Mouse (Mus musculus) embryo, embryonic 10 days (tissue): ENCODE measurements at regions not wholly inside any gene's neighbourhood (a gene's known extent, or its start where the extent isn't known, plus 50 kb on each side); places are given as distances from the start of the nearest gene placed in this dataset.
A peak's percentile ranks its signal among the peaks of the same experiment; 100 is the strongest.
"Not testable (repeated sequence)": the region's sequence is repeated elsewhere in the genome, so short reads cannot be mapped to it uniquely, and the experiment has no call there.

Experiments used
- DNase-seq: peaks from one replicate; pipeline ENCODE4 v3.0.0-alpha.2; 2015; ENCODE audit warnings: low spot score

DNA sequence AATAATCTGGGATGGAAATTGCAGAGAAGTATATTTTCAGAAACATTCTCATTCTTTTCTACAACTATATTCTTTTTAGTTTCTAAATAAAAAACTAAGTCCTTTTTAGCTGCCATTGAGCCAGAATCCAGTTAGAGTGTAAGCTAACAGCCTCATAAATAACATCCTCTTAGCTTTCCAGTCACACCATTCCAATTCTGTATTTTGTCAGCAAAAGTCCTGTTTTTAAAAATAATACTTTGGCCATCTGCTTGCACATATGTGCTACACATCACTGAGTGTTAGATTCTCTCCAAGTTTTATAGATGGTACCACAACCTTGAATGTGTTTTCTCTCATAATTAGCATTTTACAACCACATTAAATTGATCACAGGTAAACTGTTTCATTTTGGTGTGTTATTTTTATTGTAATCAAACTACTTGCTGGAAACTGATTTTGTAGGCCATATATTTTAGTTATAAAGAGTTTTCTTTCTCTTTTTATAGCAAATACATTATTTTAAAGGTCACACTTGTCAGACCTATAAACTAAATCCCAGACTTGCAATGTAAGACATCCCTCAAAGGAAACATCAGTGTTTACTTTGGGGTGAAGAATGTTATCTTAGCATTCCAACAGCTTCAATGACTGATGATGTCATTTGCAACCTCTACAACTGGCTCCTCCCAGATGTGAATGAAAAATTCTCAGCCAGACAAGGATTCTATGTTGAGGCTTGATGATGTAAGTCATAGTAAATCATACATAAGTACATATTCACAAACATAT is 1878.9 kb upstream of the Flrt2 start:
- no peak for DNase-seq

- peak; percentile 9 for DNase-seq
These were observed 1841.0 kb upstream of the Flrt2 start for GRCm38 (mm10) chr12:93850944-93851520.

DNA sequence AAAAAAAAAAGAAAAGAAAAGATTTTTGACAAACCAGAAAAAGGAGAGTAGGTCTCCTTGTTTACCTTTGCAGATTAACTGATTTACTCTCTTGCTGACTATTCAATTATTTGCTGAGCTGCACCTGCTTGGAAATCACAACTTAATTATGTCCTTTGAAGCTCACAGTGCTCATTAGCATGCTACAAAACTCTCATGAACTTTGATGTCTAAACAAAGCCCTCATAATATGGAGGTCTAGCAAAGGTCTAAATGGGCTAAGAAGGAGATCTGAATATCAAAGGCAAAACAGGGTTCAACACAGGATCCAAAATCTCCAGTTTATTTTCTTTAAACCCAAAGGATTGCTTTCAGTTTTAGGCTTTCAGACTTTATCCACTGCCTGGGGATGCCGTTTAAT is 1840.4 kb upstream of the Flrt2 start:
- no peak for DNase-seq

DNA sequence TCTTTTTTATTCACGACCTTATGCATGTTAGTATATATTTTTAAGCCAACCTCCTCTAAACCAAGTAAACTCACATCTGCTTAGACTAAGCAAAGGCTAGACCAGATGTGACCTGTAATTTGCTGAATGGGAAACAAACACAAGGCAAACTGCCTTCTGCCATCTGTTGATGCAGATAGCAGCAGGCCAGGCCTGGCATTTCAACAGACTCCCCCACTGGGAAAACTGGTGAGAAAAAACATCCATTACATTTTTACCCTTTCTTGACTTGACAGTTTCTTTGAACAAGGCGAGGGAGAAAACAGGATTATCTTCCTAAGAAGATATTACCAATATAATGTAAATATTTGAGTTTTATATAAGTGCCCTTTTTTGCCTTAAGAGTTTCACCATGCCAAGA is 1806.1 kb upstream of the Flrt2 start:
- DNase-seq, result peak; percentile 7

GRCm38 (mm10) chr12:93890109-93890508 is 1801.9 kb upstream of the Flrt2 start:
- no peak for DNase-seq

- DNase-seq, result not testable (repeated sequence)
These were observed 1763.3 kb upstream of the Flrt2 start for GRCm38 (mm10) chr12:93928541-93929238.

GRCm38 (mm10) chr12:93929239-93929563 is 1762.8 kb upstream of the Flrt2 start:
- not testable (repeated sequence) for DNase-seq

DNA sequence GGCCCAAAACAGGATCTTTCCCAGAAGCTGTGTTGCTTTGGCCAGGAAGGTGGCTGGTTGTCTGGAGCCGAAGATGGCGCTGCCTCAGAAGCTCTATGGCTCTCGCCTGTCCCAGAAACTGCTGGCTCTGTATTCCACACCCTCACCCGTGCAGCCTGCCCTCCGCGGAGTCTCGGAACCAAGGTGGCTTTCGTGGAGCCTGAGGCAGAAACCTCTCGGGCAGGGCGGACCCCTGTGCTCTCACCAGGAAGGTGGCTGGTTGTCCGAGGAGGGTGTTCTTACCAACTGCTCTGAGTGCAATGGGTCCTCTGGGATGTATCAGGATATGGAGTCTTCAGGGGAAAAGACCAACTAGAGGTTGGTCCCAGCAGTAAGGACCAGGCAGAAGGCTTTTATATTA is 1761.8 kb upstream of the Flrt2 start:
- not testable (repeated sequence) for DNase-seq

DNA sequence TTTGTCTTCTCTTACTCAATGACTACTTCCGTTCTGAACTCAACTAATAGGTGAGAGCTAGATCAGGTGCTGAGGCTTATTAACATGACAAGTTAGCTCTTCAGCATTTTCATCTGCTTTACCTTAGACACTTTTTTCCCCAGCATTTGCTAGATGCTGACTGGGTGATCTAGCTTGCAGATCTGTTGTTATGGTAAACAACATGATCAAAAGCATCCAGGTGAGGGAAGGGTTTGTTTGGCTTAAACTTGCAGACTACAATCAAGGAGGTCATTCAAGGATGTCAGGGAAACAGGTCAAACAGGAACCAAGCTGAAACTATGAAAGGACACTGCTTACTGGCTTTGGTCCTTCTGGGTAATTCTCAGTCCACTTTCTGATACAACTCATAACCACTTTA is 1731.2 kb upstream of the Flrt2 start:
- DNase-seq, result no peak

DNA sequence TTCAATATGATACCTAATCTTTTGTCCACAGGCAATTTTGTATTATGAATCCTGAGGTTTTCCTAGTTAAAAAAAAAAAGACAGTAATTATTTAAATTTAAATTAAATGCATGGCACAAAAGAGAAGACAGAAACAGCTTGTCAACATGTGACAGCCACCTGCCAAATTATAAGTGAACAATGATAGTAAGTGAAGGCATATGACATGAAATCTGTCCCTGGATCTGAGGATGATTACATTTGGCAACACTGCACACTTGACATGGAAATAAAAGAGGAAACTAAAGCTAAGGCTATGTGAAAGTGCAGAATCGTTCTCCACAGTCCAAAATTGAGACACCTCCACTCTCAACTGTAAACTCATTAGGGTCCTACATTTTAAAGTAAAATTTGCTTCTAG is 1710.7 kb upstream of the Flrt2 start:
- DNase-seq, result no peak

DNA sequence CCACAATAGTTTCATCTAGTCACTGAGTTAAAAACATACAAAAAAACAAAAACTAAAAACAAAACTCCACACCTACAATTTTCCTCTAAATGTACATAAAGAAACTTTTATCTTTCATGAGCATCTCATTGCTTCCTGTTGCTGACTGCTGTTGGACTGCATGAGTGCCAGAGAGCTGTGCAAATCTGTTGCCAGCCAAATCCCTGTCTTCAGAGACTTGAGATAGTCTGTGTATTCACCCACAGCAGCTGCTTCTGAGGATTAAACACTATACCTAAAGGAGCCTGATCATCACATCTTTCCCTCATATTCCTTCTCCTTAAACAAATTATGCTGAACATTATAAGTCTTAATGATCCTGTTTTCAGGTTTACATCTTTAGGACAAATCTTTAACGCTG is 1700.5 kb upstream of the Flrt2 start:
- DNase-seq, result no peak

DNA sequence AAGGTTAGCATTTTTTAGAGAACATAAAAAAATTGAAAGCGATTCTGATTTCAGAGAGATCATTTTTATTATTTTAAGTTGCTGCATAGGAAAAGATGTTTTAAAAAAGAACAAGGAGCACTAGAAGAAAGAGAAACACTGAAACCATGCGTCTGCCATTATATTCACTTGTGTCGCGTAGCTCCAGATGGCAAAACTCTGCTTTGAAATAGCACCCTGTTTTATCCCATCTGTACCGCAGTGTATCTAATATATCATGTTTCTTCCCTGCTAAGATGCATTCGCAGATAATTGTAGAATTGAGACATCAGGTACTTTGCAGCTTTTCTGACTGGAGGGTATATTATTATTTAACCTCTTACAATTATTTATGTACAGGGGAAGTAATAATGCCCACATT is 1698.2 kb upstream of the Flrt2 start:
- DNase-seq, result no peak

GRCm38 (mm10) chr12:94015946-94016345 is 1676.1 kb upstream of the Flrt2 start:
- DNase-seq, result no peak

DNA sequence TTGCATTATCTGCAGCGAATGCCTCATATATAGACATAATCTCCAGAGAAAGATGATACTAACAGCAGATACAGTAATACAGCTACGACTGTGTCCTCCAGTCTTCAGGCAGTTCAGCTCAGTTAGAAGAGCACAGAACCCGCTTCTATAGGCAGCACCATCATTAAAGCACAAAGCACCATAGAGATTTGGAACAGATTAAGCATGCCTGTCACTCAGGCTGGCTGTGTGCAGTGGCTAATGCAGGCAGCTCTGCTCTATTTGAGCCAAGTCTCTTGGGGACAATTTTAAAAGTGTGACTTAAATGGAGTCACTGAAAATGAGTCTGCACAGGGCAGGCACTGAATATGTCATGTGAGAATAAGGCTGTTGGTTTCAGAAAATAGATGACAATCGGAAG is 1660.7 kb upstream of the Flrt2 start:
- peak; percentile 7 for DNase-seq

DNA sequence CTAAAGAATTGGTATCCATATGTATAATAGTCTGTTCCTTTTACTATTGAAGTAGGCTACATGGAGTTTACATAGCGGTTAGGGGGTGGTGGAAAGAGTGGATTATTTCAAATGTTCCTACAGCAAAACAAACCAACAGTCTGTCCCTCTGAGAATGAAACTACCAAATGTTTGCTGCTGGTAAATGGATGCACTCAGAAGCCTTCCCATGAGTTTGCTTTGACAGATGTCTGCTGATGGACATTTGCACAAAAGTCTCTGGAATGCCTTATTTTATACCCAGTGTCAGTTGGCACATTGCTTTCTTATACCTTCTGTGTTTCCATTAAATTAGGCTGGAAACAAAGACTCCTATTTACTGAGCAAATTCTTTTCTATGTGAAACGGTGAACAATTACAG is 1644.1 kb upstream of the Flrt2 start:
- no peak for DNase-seq

DNA sequence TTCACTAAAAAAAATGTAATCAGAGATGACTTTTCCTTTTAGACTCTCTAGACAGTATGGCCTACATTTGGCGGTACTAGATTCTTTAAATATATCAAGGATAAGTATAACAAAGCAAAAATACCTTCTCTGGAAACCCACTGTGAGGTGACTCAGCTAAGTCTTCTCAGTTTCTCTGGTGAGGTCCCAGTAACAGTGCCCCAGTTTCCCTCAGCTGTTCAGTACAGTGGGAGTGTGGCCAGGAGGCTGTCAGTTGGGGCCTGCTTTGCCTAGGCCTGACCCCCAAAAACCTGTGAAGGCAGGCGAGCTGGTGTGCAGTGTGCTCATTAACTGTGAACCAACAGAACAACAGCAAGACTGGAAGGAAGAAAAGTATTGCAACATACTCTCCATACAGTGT is 1634.3 kb upstream of the Flrt2 start:
- DNase-seq, result no peak

DNA sequence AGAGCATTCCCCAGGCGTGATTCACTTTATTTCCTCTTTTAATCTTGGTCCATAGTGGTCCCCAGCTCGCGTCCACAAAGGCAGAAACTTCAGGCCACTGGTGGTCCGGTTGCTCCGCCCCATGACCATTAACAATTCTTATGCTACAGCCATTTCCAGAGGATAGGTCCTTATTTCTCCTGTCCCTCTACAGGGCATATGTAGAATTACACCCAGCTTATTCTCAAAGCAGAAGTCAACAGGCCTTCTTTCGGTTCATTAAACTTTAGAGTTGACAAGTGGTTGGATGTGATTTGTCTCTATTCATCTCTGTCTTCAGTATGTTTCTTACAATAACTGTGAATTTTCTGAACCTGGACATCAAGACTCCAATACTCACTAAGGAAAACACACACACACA is 1632.4 kb upstream of the Flrt2 start:
- DNase-seq, result no peak

GRCm38 (mm10) chr12:94060336-94060735 is 1631.7 kb upstream of the Flrt2 start:
- no peak for DNase-seq

- DNase-seq, result no peak
These were observed 1625.4 kb upstream of the Flrt2 start for GRCm38 (mm10) chr12:94066444-94067152.

- DNase-seq, result no peak
These were observed 1621.0 kb upstream of the Flrt2 start for GRCm38 (mm10) chr12:94070940-94071505.

DNA sequence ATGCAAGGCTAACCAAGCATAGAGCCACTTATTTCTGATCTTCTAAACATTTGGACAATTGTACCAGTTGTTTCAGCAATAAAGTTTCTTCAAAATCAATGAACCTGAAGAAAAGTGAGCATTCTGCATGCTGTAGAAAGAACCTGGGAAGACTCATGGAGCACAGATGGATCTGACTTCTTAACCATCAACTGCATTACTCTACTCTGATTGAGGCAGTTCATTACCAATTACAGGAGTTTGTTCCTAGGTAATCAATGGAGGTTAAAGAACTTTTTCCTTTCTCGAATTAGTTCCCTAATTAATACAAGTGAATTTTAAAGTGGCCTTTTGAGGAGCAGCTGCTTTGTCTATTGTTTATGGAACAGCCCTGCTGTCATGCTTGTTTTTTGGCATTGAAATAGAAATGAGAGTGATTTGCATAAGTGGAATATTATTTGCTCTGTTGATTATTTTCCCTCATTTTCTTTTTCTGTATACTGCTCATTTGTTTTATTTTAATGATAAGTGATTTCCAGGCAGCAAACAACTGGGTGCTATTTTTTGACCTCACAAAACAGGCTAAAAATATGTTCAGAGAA is 1586.4 kb upstream of the Flrt2 start:
- no peak for DNase-seq

GRCm38 (mm10) chr12:94150143-94150542 is 1541.9 kb upstream of the Flrt2 start:
- DNase-seq, result no peak
